Mouse (Mus musculus): ENCODE results near the gene Brd1. TPM values are rescaled to one million over a fixed set of nuclear protein-coding genes. Genes with fewer than 3 reads are reported as not detected.
"Not testable (repeated sequence)": the region's sequence is repeated elsewhere in the genome, so short reads cannot be mapped to it uniquely, and the experiment has no call there.

The Brd1 gene
- total RNA-seq (2021) = 10 to 100 TPM; 26.5 to 33.4 TPM
- long read RNA-seq, experiment 1, full-length matches to known transcripts = 4 of 28 reads
- long read RNA-seq, experiment 1, partial matches to known transcripts = 11 of 28 reads
- long read RNA-seq, experiment 1, other reads (novel, unspliced or antisense) = 13 of 28 reads
- long read RNA-seq, experiment 2, partial matches to known transcripts = 8 of 12 reads
- long read RNA-seq, experiment 2, other reads (novel, unspliced or antisense) = 3 of 12 reads

GRCm38 (mm10) chr15:88733834-88734571 lies at the start of gene Brd1:
Gene Brd1, minus strand, starts transcription at chr15:88734233.
- DNase-seq = peak; percentile 88

DNA sequence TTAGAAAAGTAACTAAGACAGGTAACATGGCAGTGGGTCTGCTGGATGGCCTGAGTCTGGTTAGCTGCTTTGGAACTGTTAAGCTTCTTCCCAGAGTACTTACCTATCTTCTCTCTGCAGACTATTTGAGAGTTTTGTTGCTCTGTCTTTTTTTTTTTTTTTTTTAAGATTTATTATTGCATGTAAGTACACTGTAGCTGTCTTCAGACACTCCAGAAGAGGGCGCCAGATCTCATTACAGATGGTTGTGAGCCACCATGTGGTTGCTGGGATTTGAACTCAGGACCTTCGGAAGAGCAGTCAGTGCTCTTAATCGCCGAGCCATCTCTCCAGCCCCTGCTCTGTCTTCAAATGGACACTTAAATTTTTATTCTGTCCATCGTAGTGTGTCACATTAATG lies 40.6 kb upstream of the Brd1 start:
- DNase-seq = not testable (repeated sequence)

- DNase-seq = no peak
Measured at GRCm38 (mm10) chr15:88768537-88768936, 34.5 kb upstream of the Brd1 start.

- not testable (repeated sequence) for DNase-seq
Measured at GRCm38 (mm10) chr15:88766139-88766538, 32.1 kb upstream of the Brd1 start.

DNA sequence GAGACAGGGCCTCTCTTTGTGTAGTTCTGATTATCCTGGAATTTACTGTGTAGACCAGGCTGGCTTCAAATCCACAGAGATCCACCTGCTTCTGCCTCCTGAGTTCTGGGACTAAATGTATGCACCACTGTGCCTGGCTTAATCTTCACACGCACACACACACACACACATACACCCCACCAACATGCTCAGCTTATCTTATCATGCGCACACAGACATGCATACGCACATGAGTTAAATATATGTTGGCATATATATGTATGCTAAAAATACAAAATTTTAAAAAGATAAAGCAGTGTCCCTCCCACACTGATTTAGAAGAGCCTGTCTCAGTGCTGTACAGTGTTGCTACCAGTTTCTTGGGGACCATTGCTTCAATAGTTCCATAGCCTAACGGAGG lies 27.5 kb upstream of the Brd1 start:
- no peak for DNase-seq

GRCm38 (mm10) chr15:88758061-88758460 lies 24.0 kb upstream of the Brd1 start:
- DNase-seq = no peak

DNA sequence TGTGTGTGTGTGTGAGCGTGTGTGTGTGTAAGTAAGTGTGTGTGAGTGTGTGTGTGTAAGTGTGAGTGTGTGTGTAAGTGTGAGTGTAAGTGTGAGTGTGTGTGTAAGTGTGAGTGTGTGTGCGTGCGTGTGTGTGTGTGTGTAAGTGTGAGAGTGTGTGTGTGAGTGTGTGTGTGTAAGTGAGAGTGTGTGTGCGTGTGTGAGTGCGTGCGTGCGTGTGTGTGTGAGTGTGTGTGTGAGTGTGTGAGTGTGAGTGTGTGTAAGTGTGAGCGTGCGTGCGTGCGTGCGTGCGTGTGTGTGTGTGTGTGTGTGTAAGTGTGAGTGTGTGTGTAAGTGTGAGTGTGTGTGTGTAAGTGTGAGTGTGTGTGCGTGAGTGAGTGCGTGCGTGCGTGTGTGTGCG lies 21.7 kb upstream of the Brd1 start:
- DNase-seq = no peak

- DNase-seq = no peak
Measured at GRCm38 (mm10) chr15:88754896-88755295, 20.9 kb upstream of the Brd1 start.

DNA sequence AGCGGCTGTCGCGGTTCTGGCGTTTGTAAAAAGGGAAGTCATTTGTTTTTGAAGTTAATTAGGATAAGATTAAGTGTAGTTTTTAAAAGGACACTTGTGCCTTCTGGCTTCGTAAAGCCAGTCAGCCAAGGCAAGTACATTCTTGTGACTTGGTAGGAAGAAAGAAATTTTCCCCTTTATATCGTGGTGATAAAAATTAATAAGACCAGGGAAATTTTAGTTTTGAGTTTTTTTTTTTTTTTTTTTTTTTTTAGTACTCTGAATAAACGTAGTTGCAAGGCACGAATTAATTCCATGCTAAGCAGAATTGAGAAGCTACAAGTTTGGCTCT lies 18.3 kb upstream of the Brd1 start:
- no peak for DNase-seq

- peak; percentile 47 for DNase-seq
Measured at GRCm38 (mm10) chr15:88751564-88752402, 17.8 kb upstream of the Brd1 start, which contains the start of gene Zbed4. Gene Zbed4, plus strand, starts transcription at chr15:88751660.

GRCm38 (mm10) chr15:88750677-88751563 lies 16.9 kb upstream of the Brd1 start:
- peak; percentile 97 for DNase-seq

DNA sequence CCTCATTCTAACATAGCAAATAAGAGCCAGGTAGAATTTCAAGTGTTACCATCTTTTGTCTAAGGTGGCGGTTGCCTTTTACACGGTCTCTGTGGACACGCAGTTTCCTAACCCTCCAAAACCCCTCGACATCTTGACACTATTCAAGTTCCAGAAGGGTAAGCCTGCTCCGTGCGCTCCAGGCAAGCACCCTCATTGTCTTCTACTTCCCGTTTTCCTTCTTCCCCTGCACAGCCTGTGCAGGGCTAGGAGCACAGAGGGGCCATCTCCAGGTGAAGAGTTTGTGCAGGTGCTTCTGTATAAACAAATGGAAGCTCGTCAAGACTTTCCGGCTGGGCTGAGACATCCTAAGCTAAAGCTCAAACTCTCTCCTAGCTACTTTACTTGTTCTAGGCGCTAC lies 16.0 kb upstream of the Brd1 start:
- DNase-seq = no peak

- not testable (repeated sequence) for DNase-seq
Measured at GRCm38 (mm10) chr15:88749617-88750016, 15.6 kb upstream of the Brd1 start.

GRCm38 (mm10) chr15:88745926-88746325 lies 11.9 kb upstream of the Brd1 start:
- no peak for DNase-seq

GRCm38 (mm10) chr15:88745347-88745746 lies 11.3 kb upstream of the Brd1 start:
- no peak for DNase-seq

- DNase-seq = not testable (repeated sequence)
Measured at GRCm38 (mm10) chr15:88743371-88743770, 9.3 kb upstream of the Brd1 start.

GRCm38 (mm10) chr15:88741366-88741765 lies 7.3 kb upstream of the Brd1 start:
- DNase-seq = no peak

DNA sequence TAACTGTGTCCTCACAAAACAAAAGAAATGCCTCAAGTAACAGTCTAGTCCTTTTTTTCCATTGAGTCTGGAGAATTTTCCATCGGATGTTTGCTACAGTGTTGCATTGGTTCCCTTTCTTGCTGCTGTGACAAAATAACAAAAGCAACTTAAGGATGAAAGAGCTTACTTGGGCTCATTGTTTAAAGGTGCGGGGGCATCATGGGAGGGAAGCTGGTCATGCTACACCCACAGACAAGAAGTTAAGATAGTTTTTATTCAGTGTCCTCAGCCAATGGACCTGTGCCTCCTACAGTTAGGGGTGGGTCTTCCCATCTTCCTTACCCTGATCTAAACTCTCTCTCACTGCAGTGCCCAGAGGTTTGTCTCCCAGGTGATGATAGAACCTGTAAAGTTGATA lies 4.4 kb upstream of the Brd1 start:
- DNase-seq = no peak

- no peak for DNase-seq
Measured at GRCm38 (mm10) chr15:88736166-88736565, 2.1 kb upstream of the Brd1 start.

DNA sequence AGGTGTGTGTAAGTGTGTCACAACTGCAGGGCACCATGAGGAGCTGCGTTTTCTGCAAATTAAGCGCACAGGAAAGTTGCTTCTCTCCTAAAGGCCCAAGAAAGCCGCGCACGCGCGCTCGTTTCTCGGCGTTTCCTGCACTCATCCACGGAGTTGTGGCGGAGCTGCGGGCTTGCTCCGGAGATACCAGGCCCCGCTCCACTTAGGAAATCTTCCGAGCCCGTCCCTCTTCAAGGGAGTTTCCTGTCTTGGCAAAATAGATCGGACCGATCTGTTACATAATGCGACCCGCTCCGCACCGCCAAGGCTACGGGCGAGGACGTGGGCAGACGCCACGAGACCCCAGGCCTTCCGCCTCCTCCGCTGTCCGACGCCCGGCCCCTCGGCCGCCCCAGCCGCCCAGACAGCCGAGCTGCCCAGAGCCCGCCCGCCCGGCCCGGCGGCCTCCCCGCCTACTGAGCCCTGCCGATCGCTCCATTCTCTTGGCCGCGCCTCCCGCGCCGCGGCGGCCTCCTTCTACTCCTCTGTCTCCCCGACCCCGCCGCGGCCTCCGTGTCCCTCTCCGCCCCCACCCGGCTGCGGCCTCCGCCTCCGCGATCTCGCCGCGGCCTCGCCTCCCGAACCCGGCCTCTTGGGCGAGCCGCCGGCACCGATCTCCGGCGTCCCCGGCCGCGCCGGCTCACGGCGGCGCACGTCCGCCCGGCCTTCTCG lies 837 bp downstream of the Brd1 start:
- DNase-seq = peak; percentile 71

- DNase-seq = no peak
Measured at GRCm38 (mm10) chr15:88732405-88733020, 1.5 kb downstream of the Brd1 start.
